Mouse (Mus musculus) 416B (cell line): ENCODE results near the gene 4921524J17Rik.

Experiments used
- DNase-seq: peaks from one replicate; pipeline ENCODE4 v3.0.0; 2011; ENCODE audit warnings: low read depth

Gene 4921524J17Rik

DNA sequence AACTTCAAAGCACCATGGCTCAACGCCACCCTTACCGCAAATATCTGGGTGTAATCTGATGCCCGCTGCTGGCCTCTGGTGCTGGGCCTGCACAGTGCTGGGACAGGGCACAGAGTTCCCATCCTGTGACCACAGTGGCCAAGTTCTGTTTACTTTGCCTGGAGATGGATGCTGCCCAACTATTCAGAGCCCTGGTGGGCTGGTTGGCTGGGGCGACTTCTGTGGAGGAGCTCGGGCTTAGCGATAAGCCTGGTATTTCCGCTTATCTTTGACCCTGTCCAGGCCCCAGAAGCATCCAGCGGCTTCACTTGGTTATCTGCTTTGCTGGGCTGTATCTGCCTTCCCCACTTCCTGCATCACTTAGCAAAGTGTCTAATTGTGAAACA is 51.8 kb downstream of the 4921524J17Rik start:
- peak; percentile 99 for DNase-seq

DNA sequence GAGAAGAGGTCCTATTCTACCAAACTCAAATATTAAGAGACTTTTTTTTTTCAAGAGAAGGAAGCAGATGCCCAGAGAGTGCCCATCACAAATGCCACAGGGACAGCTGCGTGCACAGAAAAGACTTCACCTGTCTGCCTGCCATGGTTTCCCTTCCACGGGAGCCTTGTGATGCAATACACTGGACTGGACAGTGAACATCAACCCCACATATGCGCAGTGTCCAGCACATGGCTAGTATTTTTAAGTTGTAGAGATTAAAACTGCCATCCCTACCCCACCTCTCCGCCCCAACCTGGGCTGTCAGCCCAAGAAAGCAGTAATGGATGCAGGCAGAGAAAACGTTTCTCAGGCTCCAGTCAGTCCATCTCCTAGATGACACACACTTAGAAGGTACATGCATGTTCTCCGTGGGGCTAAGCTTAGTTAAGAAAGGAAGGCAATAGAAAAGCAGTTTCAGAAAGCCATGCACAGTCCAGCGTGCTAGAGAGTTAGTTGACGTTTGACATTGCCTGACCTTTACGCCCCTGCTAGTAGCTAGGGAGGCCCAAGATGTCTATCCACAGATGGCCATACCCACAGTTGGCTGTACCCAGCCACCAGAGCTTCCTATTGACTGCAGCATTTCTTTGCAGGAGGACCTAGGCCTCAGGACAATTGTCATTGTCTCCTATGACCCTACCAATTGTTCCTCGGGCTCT is 52.4 kb downstream of the 4921524J17Rik start:
- no peak for DNase-seq

DNA sequence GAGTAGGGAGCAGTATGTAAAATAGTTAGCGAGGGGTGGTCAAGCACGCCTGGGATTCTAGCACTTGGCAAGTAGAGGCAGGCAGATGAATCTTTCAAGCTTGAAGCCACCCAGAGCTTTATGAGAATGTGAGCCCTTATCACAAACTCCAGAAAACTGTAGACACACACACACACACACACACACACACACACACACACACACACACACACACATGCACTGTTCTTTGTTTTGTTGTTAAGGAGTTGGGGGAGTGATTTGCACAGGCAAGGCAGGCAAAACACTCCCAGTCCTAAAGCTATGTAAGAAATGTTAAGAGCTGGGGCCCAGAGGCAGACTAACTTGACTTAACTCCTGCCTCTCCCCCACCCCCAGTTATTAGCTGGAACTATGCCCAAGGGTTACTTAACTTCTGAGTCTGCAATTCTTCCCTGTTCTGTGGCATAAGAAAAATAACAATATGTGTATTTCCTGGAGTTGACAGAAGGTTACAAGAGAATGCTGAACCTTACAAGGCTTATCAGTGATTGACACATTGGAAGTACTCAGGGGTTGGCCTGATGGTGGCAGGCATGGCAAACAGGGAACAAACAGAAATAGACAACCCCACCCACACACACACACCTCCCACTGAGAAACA is 53.4 kb downstream of the 4921524J17Rik start:
- DNase-seq = peak; percentile 84

DNA sequence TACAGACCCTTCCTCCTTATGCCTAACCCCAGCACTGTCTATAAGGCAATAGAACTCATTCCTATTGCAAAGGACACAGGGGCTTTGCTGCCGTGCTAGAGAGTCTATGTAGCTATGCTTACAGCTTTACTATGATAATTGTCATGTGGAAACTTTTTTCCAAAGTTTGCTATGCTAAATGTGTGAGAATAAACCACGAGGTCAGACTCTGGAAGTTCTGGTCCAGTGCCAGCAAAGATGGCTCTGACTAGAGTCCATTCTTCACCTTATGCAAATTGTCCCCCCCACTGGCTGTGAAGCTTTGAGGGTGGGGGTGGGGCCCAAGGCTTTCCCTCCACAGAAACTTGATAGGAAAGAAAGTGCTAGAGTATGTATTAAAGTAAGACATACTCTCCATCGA is 56.1 kb downstream of the 4921524J17Rik start:
- no peak for DNase-seq

DNA sequence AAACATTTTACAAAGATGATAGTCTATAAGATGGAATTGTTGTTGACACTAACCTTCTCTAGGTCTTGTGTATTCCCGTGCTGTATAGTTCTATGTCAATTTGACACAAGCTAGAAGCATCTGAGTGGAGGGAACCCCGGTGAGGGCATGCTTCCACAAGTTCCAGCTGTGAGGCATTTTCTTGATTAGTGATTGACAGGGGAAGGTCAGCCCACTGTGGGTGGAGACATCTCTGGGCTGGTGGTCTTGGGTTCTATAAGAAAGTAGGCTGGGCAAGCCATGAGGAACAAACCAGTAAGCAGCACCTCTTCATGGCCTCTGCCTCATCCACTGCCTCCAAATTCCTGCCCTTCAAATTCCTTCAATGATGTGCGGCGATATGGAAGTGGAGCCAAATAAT is 58.3 kb downstream of the 4921524J17Rik start:
- no peak for DNase-seq

DNA sequence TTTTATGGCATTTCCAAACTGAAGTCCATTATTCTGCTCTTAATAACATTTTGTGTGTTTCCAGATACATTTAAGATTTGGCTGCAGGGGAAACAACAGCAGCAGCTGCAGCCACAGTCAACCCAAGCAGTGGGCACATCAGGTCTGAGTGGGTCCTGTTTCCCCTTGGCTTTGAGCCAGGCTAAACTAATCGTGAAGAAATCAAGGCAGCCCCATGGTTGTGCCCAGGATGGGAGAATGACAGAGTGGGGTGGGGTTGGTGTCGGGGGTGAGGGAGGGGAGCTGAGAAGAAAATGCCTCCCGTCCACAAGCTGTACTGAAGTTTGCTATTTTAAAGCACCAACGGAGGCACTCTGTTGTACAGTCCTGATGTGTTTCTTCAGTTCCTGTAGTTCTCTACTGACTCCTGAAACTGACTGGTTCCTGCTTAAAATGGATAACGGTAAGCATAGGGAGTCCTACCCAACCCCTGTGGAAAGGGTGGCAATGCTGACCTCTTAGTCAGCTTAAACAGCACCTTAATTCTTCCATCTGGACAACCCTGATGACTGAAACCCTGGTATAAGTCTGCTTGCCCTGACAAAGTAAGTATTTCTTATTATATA is 59.1 kb downstream of the 4921524J17Rik start:
- no peak for DNase-seq

DNA sequence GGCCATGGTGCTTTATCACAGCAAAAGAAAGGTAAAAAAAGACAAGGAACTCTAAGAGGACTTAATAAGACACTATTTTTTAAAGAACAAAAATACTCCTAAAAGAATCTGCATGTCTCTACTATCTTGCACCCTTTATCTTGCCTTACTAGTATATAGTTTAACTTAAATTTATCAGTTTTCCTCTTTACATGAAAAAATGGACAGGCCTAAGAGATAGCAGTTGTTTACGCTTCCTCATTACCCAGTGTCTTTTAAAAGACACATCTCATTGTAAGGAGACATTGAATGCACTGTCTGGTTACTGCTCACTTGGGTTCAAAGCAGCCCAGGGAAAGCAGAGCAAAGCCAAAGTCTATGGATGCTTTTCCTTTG is 60.2 kb downstream of the 4921524J17Rik start:
- DNase-seq = no peak

DNA sequence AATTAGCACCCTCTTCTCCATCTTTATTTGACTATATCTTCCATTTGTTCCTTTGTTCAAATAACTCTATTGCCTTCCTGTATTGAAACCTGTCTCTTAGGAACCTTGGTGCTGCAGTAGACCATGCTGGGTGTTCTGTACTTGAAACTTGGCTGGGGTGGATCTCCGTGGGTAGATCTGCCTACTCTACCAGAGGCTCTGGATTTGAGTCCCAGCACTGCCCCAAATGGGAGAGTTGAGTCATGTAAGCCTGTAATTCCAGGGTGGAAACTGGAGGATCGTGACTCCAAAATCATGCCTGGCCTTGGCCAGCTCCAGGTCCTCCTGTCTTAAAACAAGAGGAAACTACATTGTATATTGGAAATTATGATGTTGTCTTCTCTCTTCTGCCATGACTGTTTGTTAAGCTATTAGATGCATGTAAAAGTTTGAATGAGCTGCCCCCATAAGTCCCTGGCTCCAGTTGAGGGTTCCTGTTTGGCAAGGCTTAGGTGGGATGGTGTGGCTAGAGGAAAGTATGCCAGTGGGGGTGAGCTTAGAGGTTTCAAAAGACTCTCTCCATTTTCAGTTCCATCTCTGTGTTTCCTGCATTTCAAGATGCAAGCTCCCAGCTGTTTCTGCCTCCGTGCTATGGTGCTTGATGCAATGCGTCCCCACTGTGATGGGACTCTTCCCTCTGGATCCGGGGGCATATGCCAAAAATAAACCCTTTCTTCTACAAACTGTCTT is 60.7 kb downstream of the 4921524J17Rik start:
- no peak for DNase-seq

DNA sequence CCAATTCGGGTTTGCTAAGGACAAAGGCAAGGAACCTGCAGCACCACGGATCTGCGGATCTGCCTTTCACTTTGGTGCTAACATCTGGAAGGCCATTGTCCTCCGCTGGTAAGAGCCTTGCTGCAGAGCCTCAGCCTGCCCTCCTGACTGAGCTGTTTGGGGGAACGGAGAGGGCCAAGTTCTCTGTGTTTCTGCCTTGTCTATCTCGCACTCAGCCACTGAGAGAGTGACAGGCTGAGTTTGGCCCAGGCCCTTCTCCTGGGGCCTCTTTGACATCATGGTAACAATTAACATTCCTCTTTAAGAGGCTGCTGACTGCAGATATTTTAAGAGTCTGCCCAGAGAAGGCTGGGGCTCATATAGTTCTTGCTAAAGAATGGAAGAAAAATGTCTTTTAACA is 67.5 kb downstream of the 4921524J17Rik start:
- DNase-seq = no peak

DNA sequence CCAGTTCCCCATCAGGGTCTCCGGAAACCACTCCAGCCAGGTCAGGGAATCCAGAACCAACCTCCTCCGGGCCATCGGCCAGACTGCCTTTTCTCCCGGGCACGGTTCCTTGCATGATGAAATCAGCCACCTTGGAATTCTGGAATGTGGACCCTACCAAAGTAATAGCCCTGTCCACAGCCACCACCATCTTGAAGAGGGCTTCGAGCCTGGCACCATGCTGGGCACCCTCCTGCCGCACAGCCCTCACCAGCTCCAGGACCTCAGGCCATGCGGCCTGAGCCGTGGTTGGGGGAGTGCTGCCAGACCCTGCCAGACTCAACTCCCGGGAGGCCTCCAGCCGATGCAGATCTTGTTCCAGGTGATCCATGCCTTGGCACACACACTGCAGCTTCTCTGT is 68.0 kb downstream of the 4921524J17Rik start:
- no peak for DNase-seq

DNA sequence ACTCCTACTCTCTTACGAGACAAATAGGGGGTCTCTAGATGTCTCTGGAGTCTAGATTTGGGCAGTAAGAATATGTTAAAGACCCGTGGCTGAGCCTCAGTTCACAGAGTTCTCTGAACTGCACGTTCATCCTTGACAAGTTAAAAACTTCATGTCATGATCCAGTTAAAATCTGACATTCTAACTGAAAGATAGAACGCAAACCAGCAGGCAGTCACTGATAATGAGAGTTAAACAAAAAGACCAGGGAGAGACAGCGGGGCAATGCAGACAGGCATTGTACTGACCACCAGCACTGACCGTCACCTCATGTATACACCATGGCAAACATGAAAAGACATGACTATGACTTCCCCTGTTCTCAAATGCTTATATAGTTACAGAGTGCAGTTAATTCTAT is 69.2 kb downstream of the 4921524J17Rik start:
- no peak for DNase-seq

DNA sequence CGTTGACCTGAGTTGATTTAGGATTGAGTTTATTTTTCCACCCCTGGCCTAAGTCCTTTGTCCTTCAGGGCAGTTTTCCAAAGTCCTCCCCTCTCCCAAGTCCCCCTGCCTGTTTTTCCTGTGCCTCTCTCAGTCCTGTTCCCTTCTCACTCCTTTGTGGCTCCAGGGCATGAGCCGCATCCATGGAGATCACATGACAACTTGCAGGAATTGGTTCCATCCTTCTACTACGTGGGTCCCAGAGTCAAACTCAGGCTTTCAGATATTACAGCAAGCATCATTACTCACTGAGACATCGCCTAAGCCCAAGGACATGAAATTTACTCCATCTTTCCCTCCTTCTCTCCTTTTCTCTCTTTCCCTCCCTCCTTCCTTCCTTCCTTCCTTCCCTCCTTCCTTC is 70.4 kb downstream of the 4921524J17Rik start:
- no peak for DNase-seq
